Mouse (Mus musculus) heart, embryonic 15.5 days (tissue): ENCODE measurements at regions not wholly inside any gene's neighbourhood (a gene's known extent, or its start where the extent isn't known, plus 50 kb on each side); places are given as distances from the start of the nearest gene placed in this dataset.

Experiments
- ATAC-seq: fragments of 200-750 bp; cut with Nextera tagmentation; replicated peaks from 2 replicates; pipeline ENCODE4 v1.8.0; 2017; ENCODE audit warnings: low read depth, moderate TSS enrichment; ENCODE audit not compliant: insufficient number of reproducible peaks, insufficient read depth, low FRiP score
- H3K27ac ChIP-seq: fragments of 300-500 bp; sonication (generic); 2 replicates; pipeline ENCODE4 v1.5.1; 2015; ENCODE audit warnings: mild to moderate bottlenecking, inconsistent platforms
- H3K27me3 ChIP-seq: fragments of 300-500 bp; sonication (generic); 2 replicates; pipeline ENCODE4 v1.6.1; 2015; ENCODE audit warnings: inconsistent platforms
- H3K36me3 ChIP-seq: fragments of 300-500 bp; sonication (generic); 2 replicates; pipeline ENCODE4 v1.6.1; 2015; ENCODE audit warnings: mild to moderate bottlenecking, inconsistent platforms
- H3K4me1 ChIP-seq: fragments of 300-500 bp; sonication (generic); replicated peaks from 2 replicates; pipeline ENCODE4 v1.6.1; 2015; ENCODE audit warnings: inconsistent platforms
- H3K4me2 ChIP-seq: fragments of 300-500 bp; sonication (generic); 2 replicates; pipeline ENCODE4 v1.6.1; 2015; ENCODE audit warnings: inconsistent platforms, mild to moderate bottlenecking, moderate library complexity
- H3K4me3 ChIP-seq: fragments of 300-500 bp; sonication (generic); 2 replicates; pipeline ENCODE4 v1.5.1; 2015; ENCODE audit warnings: mild to moderate bottlenecking, inconsistent platforms
- H3K9ac ChIP-seq: fragments of 300-500 bp; sonication (generic); 2 replicates; pipeline ENCODE4 v1.6.1; 2015; ENCODE audit warnings: mild to moderate bottlenecking, inconsistent platforms
- H3K9me3 ChIP-seq: fragments of 300-500 bp; sonication (generic); replicated peaks from 2 replicates; pipeline ENCODE4 v1.6.1; 2016; ENCODE audit warnings: inconsistent platforms
- WGBS: fragments of 180-500 bp; shearing (Covaris S2); methylation state at CpG from one replicate; pipeline ENCODE4 v1.1.7; 2015; ENCODE audit warnings: mixed read lengths; 5-methylcytosine and 5-hydroxymethylcytosine counted together

- WGBS, result 64% methylated on average over 9 of the region's 9 CpGs
- Histone ChIP-seq H3K9me3 (no peaks in the 10 kb centered on the region), H3K9ac (no peak overlapping the region), H3K4me3 (no peak overlapping the region), H3K4me2 (no peak overlapping the region), H3K27me3 (no peaks in the 10 kb centered on the region), H3K4me1 (no peaks in the 10 kb centered on the region), H3K27ac (no peak overlapping the region), H3K36me3 (no peaks in the 10 kb centered on the region)
- ATAC-seq, result no peak
These were observed 87.1 kb upstream of the Pik3r1 start for GRCm38 (mm10) chr13:101855141-101855540.

- no peak overlapping the region for H3K4me2 ChIP-seq
- H3K9ac ChIP-seq, result no peak overlapping the region
- no peak for ATAC-seq
- no peaks in the 10 kb centered on the region for H3K27me3 ChIP-seq
- H3K4me1 ChIP-seq, result 0 out of 2 replicates have a peak, but pooled peaks cover 4% of the 10 kb centered on the region
- H3K9me3 ChIP-seq, result no peaks in the 10 kb centered on the region
- H3K36me3 ChIP-seq, result no peaks in the 10 kb centered on the region
- H3K27ac ChIP-seq, result no peak overlapping the region
- WGBS, result 90% methylated on average over 4 of the region's 4 CpGs
- H3K4me3 ChIP-seq, result no peak overlapping the region
These were observed 92.7 kb upstream of the Pik3r1 start for GRCm38 (mm10) chr13:101860704-101861103.

- H3K27me3 ChIP-seq, result no peaks in the 10 kb centered on the region
- H3K36me3 ChIP-seq, result no peaks in the 10 kb centered on the region
- H3K9me3 ChIP-seq, result no peaks in the 10 kb centered on the region
- ATAC-seq, result no peak
- 0 out of 2 replicates have a peak overlapping the region, but pooled peaks have one; percentile 8 for H3K4me2 ChIP-seq
- no peak overlapping the region for H3K27ac ChIP-seq
- WGBS, result 66% methylated on average over 13 of the region's 13 CpGs
- no peak overlapping the region for H3K9ac ChIP-seq
- H3K4me1 ChIP-seq, result 0 out of 2 replicates have a peak, but pooled peaks cover 4% of the 10 kb centered on the region
- H3K4me3 ChIP-seq, result no peak overlapping the region
These were observed 94.0 kb upstream of the Pik3r1 start for GRCm38 (mm10) chr13:101862011-101862410.

DNA sequence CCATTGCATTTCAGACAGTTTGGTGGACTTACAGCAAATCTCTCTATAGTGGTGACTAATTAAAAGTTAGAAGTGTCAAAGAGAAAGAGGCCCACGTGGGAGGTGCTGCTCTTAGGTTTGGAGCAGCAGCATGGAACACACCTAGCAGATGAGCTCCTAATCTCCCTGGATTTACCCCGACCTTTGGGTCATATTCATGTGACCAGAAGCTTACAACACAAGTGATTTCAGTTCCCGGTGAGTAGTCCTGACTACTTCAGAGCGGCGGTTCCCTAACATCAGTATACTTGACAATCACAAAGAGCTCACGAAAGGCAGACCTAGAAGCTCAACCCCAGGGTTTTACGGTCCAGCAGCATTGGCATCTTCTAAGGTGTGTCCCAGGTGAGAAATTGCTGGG lies 95.0 kb upstream of the Pik3r1 start:
- 83% methylated on average over 7 of the region's 7 CpGs for WGBS
- no peaks in the 10 kb centered on the region for H3K9me3 ChIP-seq
- H3K27ac ChIP-seq, result no peak overlapping the region
- no peaks in the 10 kb centered on the region for H3K27me3 ChIP-seq
- H3K36me3 ChIP-seq, result no peaks in the 10 kb centered on the region
- H3K4me3 ChIP-seq, result no peak overlapping the region
- no peak overlapping the region for H3K4me2 ChIP-seq
- no peak overlapping the region for H3K9ac ChIP-seq
- 0 out of 2 replicates have a peak, but pooled peaks cover 4% of the 10 kb centered on the region for H3K4me1 ChIP-seq
- ATAC-seq, result no peak

GRCm38 (mm10) chr13:101863602-101864001 lies 95.6 kb upstream of the Pik3r1 start:
- Histone ChIP-seq H3K4me3 (no peak overlapping the region), H3K9me3 (no peaks in the 10 kb centered on the region), H3K36me3 (no peaks in the 10 kb centered on the region), H3K4me2 (no peak overlapping the region), H3K27me3 (no peaks in the 10 kb centered on the region), H3K4me1 (0 out of 2 replicates have a peak, but pooled peaks cover 4% of the 10 kb centered on the region), H3K27ac (no peak overlapping the region), H3K9ac (no peak overlapping the region)
- WGBS, result 59% methylated on average over 2 of the region's 2 CpGs
- ATAC-seq, result no peak

- no peak for ATAC-seq
- Histone ChIP-seq H3K4me3 (no peak overlapping the region), H3K9me3 (no peaks in the 10 kb centered on the region), H3K4me2 (no peak overlapping the region), H3K4me1 (0 out of 2 replicates have a peak, but pooled peaks cover 4% of the 10 kb centered on the region), H3K9ac (no peak overlapping the region), H3K27me3 (no peaks in the 10 kb centered on the region), H3K27ac (no peak overlapping the region), H3K36me3 (no peaks in the 10 kb centered on the region)
- 56% methylated on average over 4 of the region's 4 CpGs for WGBS
These were observed 98.8 kb upstream of the Pik3r1 start for GRCm38 (mm10) chr13:101866843-101867242.

GRCm38 (mm10) chr13:101874761-101875160 lies 106.7 kb upstream of the Pik3r1 start:
- Histone ChIP-seq H3K36me3 (no peaks in the 10 kb centered on the region), H3K4me2 (no peak overlapping the region), H3K27me3 (no peaks in the 10 kb centered on the region), H3K9ac (no peak overlapping the region), H3K4me3 (no peak overlapping the region), H3K27ac (no peak overlapping the region), H3K9me3 (no peaks in the 10 kb centered on the region), H3K4me1 (no peaks in the 10 kb centered on the region)
- 83% methylated on average over 4 of the region's 4 CpGs for WGBS
- no peak for ATAC-seq

DNA sequence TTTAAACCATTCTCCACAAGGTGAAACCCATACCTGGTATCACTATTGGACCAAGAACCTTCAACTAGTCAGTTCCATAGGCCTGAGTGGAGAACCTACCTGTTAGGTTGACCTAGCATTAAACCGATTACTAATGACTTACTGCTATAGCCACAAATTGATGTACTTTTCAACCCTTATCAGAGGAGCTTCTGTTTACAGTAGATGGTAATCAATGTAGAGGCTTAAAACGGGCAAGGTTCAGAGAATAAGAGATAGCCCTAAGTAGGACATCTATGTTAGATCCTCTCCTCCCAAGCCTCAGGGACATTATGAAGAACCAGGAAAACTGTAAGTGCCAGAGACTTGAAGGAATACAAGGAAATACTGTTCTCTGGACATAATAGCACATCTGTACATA lies 108.1 kb upstream of the Pik3r1 start:
- no peaks in the 10 kb centered on the region for H3K36me3 ChIP-seq
- H3K9me3 ChIP-seq, result no peaks in the 10 kb centered on the region
- H3K9ac ChIP-seq, result no peak overlapping the region
- no peak for ATAC-seq
- no peak overlapping the region for H3K4me3 ChIP-seq
- WGBS, result 81% methylated on average over 2 of the region's 2 CpGs
- no peaks in the 10 kb centered on the region for H3K4me1 ChIP-seq
- no peak overlapping the region for H3K27ac ChIP-seq
- H3K27me3 ChIP-seq, result no peaks in the 10 kb centered on the region
- H3K4me2 ChIP-seq, result no peak overlapping the region

- Histone ChIP-seq H3K9me3 (no peaks in the 10 kb centered on the region), H3K4me3 (no peak overlapping the region), H3K36me3 (no peaks in the 10 kb centered on the region), H3K9ac (no peak overlapping the region), H3K27me3 (no peaks in the 10 kb centered on the region), H3K4me1 (no peaks in the 10 kb centered on the region), H3K27ac (no peak overlapping the region), H3K4me2 (no peak overlapping the region)
- 73% methylated on average over 3 of the region's 3 CpGs for WGBS
- no peak for ATAC-seq
These were observed 108.6 kb upstream of the Pik3r1 start for GRCm38 (mm10) chr13:101876601-101877000.

GRCm38 (mm10) chr13:101878168-101878567 lies 110.2 kb upstream of the Pik3r1 start:
- ATAC-seq, result no peak
- no peaks in the 10 kb centered on the region for H3K9me3 ChIP-seq
- H3K4me1 ChIP-seq, result no peaks in the 10 kb centered on the region
- no peak overlapping the region for H3K9ac ChIP-seq
- no peaks in the 10 kb centered on the region for H3K27me3 ChIP-seq
- no peak overlapping the region for H3K27ac ChIP-seq
- H3K4me2 ChIP-seq, result no peak overlapping the region
- H3K36me3 ChIP-seq, result no peaks in the 10 kb centered on the region
- H3K4me3 ChIP-seq, result no peak overlapping the region

- whole genome bisulfite sequencing, result 64% methylated on average over 8 of the region's 8 CpGs
- H3K27ac ChIP-seq, result no peak overlapping the region
- H3K4me3 ChIP-seq, result no peak overlapping the region
- no peaks in the 10 kb centered on the region for H3K27me3 ChIP-seq
- H3K9me3 ChIP-seq, result no peaks in the 10 kb centered on the region
- no peaks in the 10 kb centered on the region for H3K4me1 ChIP-seq
- ATAC-seq, result no peak
- no peaks in the 10 kb centered on the region for H3K36me3 ChIP-seq
- H3K9ac ChIP-seq, result no peak overlapping the region
- H3K4me2 ChIP-seq, result no peak overlapping the region
These were observed 111.6 kb upstream of the Pik3r1 start for GRCm38 (mm10) chr13:101879561-101880081.

DNA sequence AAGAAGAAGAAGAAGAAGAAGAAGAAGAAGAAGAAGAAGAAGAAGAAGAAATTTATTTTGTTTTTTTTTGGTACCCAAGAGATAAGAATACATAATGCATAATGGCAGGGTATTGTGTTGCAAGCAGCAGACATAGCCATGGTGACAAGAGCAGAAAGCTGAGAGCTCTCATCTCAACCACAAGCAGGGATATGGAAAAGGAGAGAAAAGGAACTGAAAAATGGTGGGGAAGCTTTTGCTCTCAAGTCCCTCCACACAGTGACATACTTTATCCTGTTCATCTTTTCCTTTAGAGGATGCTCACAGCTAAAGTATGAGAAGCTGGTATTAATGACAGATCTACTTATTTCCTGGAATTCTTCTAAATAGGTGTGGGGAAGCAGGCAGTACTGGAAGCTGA lies 115.2 kb upstream of the Pik3r1 start:
- H3K9ac ChIP-seq, result no peak overlapping the region
- H3K27ac ChIP-seq, result no peak overlapping the region
- ATAC-seq, result no peak
- no peaks in the 10 kb centered on the region for H3K4me1 ChIP-seq
- no peaks in the 10 kb centered on the region for H3K36me3 ChIP-seq
- no peak overlapping the region for H3K4me2 ChIP-seq
- no peaks in the 10 kb centered on the region for H3K9me3 ChIP-seq
- no peaks in the 10 kb centered on the region for H3K27me3 ChIP-seq
- no peak overlapping the region for H3K4me3 ChIP-seq
